Mouse (Mus musculus) lung, adult 2 months (tissue): ENCODE data around the gene Anapc11.
A peak's percentile ranks its signal among the peaks of the same experiment; 100 is the strongest.

Source experiments
- CTCF ChIP-seq: fragments of 200-500 bp; IDR thresholded peaks from 2 replicates; pipeline ENCODE4 v1.5.1; 2011; ENCODE audit warnings: mild to moderate bottlenecking, low read length, control low read depth; ENCODE audit not compliant: insufficient read depth
- POLR2A ChIP-seq: fragments of 200-500 bp; IDR thresholded peaks from 2 replicates; pipeline ENCODE4 v1.6.1; 2011; ENCODE audit warnings: low read depth, mild to moderate bottlenecking, control low read depth, low read length, borderline replicate concordance; ENCODE audit errors: extremely low read depth

- TF ChIP-seq CTCF (peak; percentile 75), POLR2A (no peak)
Measured at GRCm38 (mm10) chr11:120579316-120580107, 18.7 kb upstream of the Anapc11 start.
